Mouse (Mus musculus): ENCODE measurements at regions not wholly inside any gene's neighbourhood (a gene's known extent, or its start where the extent isn't known, plus 50 kb on each side); places are given as distances from the start of the nearest gene placed in this dataset.

DNA sequence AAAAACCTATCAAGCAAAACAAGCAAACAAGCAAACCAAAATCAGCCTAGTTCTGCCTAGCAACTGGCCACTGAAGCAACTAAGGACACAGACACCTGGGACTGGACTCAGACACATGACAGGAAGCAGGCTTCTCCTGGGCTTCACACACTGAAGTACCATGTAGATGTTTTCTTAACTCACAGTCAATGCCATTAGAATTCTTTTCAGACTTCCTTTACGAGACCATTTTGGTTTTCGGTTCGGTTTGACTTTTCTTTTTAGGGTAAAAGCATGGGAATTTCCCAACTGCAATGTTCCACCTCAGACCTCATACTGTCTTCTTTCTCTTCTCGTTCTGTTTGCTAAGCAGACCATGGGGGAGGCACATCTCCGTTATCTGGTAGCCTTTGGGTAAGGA is 114.7 kb upstream of the Tbl1xr1 start:
- no peak for TF ChIP-seq POLR2A (IDR thresholded peaks at IDR 0.05; ENCODE audit: low read depth, low read length)
- TF ChIP-seq CTCF (conservative IDR thresholded peaks at IDR 0.05; ENCODE audit: insufficient read depth, insufficient read length, low read depth, low read length): no peak

Measured in kidney, adult 2 months (tissue).